Mouse (Mus musculus): ENCODE measurements around the gene Acot6. TPM values are rescaled to one million over a fixed set of nuclear protein-coding genes. Genes with fewer than 3 reads are reported as not detected.
"Not testable (repeated sequence)": the region's sequence is repeated elsewhere in the genome, so short reads cannot be mapped to it uniquely, and the experiment has no call there.

Gene Acot6
- total and polyA plus RNA-seq, 3 experiments = 3.2 to 3.3 TPM; not detected in 1

DNA sequence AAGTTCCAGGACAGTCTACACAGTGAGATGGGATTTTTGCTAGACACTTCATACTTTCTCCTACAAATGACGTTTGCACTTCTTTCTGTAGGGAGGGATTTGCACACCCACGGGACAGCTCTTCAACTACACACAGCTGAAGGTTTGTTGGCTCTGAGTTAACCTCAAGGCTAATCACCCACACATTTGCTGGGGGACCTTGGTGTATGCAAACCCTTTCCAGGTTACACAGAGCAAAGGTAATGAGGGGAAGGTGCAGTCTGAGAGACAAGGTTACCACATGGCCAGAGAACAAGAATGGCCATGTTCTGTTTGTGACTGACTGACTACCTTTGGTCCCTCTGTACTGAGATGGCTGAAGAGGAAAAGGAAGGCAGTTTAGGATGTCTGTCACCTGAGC, 16.6 kb upstream of the Acot6 start:
- no peak for DNase-seq (ENCODE audit: low read depth, low spot score)
- Histone ChIP-seq H3K27ac (ENCODE audit: control insufficient read depth, low read depth, low read length) (no peak overlapping the region), H3K79me2 (ENCODE audit: control insufficient read depth, insufficient read depth, low read length, poor library complexity) (no peaks in the 10 kb centered on the region), H3K9ac (ENCODE audit: control insufficient read depth, low read depth, low read length, poor library complexity, severe bottlenecking) (no peak overlapping the region), H3K4me3 (ENCODE audit: control insufficient read depth in 1 of 2, insufficient read depth in 1 of 2, low read depth in 2 of 2, low read length in 2 of 2) (no peak overlapping the region), H3K9me3 (replicated peaks; ENCODE audit: insufficient read depth, low read length) (no peaks in the 10 kb centered on the region), H3K36me3 (ENCODE audit: control insufficient read depth in 1 of 2, insufficient read depth in 2 of 2, low read length in 2 of 2) (no peaks in the 10 kb centered on the region), H3K4me1 (ENCODE audit: control insufficient read depth in 1 of 2, insufficient read depth in 2 of 2, low read length in 2 of 2) (no peaks in the 10 kb centered on the region), H3K27me3 (ENCODE audit: control insufficient read depth in 1 of 2, insufficient read depth in 2 of 2, low read length in 2 of 2) (peaks cover 1 to 7% of the 10 kb centered on the region in 2 experiments)
- no peak for TF ChIP-seq BHLHE40 (IDR thresholded peaks at IDR 0.05; ENCODE audit: borderline replicate concordance, low read depth, low read length)
- no peak for TF ChIP-seq CHD2 (IDR thresholded peaks at IDR 0.05; ENCODE audit: low read length)
- no peak for TF ChIP-seq POLR2AphosphoS2 (IDR thresholded peaks at IDR 0.05; ENCODE audit: low read length)
- TF ChIP-seq KAT2A (conservative IDR thresholded peaks at IDR 0.05; ENCODE audit: low read depth, low read length) = no peak
- TF ChIP-seq HCFC1 (IDR thresholded peaks at IDR 0.05; ENCODE audit: low read depth, low read length) = no peak
- TF ChIP-seq POLR2A (IDR thresholded peaks at IDR 0.05; ENCODE audit: control insufficient read depth in 1 of 2, insufficient read depth in 1 of 2, low read depth in 1 of 2, low read length in 2 of 2, poor library complexity in 1 of 2) = no peak
- TF ChIP-seq UBTF (IDR thresholded peaks at IDR 0.05; ENCODE audit: borderline replicate concordance, insufficient read depth, low read depth, low read length) = no peak
- no peak for TF ChIP-seq ZMIZ1 (IDR thresholded peaks at IDR 0.05; ENCODE audit: low read depth, low read length)
- no peak for TF ChIP-seq MYC (IDR thresholded peaks at IDR 0.05; ENCODE audit: low read depth, low read length)
- no peak for TF ChIP-seq MYB (IDR thresholded peaks at IDR 0.05; ENCODE audit: low read depth, low read length)
- TF ChIP-seq MAZ (IDR thresholded peaks at IDR 0.05; ENCODE audit: low read depth, low read length) = no peak
- TF ChIP-seq TCF12 (IDR thresholded peaks at IDR 0.05; ENCODE audit: low read depth, low read length) = no peak
- TF ChIP-seq E2F4 (IDR thresholded peaks at IDR 0.05; ENCODE audit: borderline replicate concordance, low read depth, low read length) = no peak
- no peak for TF ChIP-seq POLR2AphosphoS5 (IDR thresholded peaks at IDR 0.05; ENCODE audit: borderline replicate concordance, low read depth, low read length)

DNA sequence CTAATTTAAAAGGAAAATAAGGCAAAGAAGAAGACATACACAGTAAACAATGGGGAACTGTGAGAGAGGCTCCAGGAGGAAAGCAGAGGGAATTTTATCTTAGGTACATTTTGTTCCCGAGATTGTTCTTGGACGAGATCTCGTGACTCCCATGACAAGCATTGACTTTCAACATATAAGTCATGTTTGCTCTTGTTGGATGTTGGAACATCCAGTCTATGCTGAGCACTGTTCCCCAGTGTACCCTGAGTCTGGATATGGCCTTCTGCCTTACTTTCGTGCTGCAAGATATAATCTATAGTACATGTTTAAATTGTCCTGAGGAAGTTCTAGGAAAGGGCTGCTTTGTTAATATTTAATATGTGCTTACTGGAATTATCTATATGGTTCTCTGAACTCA, 15.9 kb upstream of the Acot6 start:
- Histone ChIP-seq H3K27ac (ENCODE audit: control insufficient read depth, low read depth, low read length) (no peak overlapping the region), H3K4me1 (ENCODE audit: control insufficient read depth in 1 of 2, insufficient read depth in 2 of 2, low read length in 2 of 2) (no peaks in the 10 kb centered on the region), H3K79me2 (ENCODE audit: control insufficient read depth, insufficient read depth, low read length, poor library complexity) (no peaks in the 10 kb centered on the region), H3K9ac (ENCODE audit: control insufficient read depth, low read depth, low read length, poor library complexity, severe bottlenecking) (no peak overlapping the region), H3K4me3 (ENCODE audit: control insufficient read depth in 1 of 2, insufficient read depth in 1 of 2, low read depth in 2 of 2, low read length in 2 of 2) (no peak overlapping the region), H3K27me3 (ENCODE audit: control insufficient read depth in 1 of 2, insufficient read depth in 2 of 2, low read length in 2 of 2) (peaks cover 1 to 7% of the 10 kb centered on the region in 2 experiments), H3K36me3 (ENCODE audit: control insufficient read depth in 1 of 2, insufficient read depth in 2 of 2, low read length in 2 of 2) (no peaks in the 10 kb centered on the region), H3K9me3 (replicated peaks; ENCODE audit: insufficient read depth, low read length) (no peaks in the 10 kb centered on the region)
- TF ChIP-seq ELF1 (IDR thresholded peaks at IDR 0.05; ENCODE audit: low read depth, low read length) = no peak
- TF ChIP-seq CHD1 (IDR thresholded peaks at IDR 0.05; ENCODE audit: low read depth, low read length) = no peak
- no peak for TF ChIP-seq TBP (IDR thresholded peaks at IDR 0.05; ENCODE audit: low read depth, low read length)
- TF ChIP-seq SMC3 (IDR thresholded peaks at IDR 0.05; ENCODE audit: low read depth, low read length) = no peak
- TF ChIP-seq MXI1 (IDR thresholded peaks at IDR 0.05; ENCODE audit: low read depth, low read length) = no peak
- TF ChIP-seq MAZ (IDR thresholded peaks at IDR 0.05; ENCODE audit: low read depth, low read length) = no peak
- TF ChIP-seq POLR2AphosphoS2 (IDR thresholded peaks at IDR 0.05; ENCODE audit: low read length) = no peak
- no peak for TF ChIP-seq GATA1 (IDR thresholded peaks at IDR 0.05; ENCODE audit: low read depth, low read length)
- TF ChIP-seq MEF2A (IDR thresholded peaks at IDR 0.05; ENCODE audit: extremely low read depth, insufficient replicate concordance, low read depth, low read length, poor library complexity, severe bottlenecking) = no peak
- TF ChIP-seq NRF1 (IDR thresholded peaks at IDR 0.05; ENCODE audit: insufficient read depth, low read depth, low read length, poor library complexity, severe bottlenecking) = no peak
- TF ChIP-seq MYC (IDR thresholded peaks at IDR 0.05; ENCODE audit: low read depth, low read length) = no peak
- TF ChIP-seq TAL1 (IDR thresholded peaks at IDR 0.05; ENCODE audit: low read length) = no peak
- no peak for DNase-seq (ENCODE audit: low read depth, low spot score)

DNA sequence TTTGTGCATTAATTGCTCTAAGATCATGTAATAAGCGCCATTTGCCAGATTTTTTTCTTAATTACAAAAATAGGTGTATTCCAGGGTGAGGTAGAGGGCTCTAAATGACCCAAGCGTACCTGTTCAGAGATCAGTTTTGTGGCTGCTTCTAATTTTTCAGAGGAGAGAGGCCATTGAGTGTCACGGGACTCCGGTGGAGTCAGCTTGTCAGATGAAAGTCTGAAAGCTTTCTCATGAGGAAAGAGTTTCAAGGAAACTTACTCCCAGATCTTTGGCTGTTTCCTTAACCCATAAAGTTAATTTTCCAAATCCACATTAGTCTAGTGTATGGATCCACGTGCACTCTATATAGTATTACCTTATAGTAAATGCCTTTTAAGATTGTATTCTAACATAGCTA, 5.8 kb upstream of the Acot6 start:
- H3K9ac ChIP-seq (ENCODE audit: control insufficient read depth, low read depth, low read length, poor library complexity, severe bottlenecking); H3K4me3 ChIP-seq (ENCODE audit: control insufficient read depth in 1 of 2, insufficient read depth in 1 of 2, low read depth in 2 of 2, low read length in 2 of 2); H3K36me3 ChIP-seq (ENCODE audit: control insufficient read depth in 1 of 2, insufficient read depth in 2 of 2, low read length in 2 of 2); H3K9me3 ChIP-seq (replicated peaks; ENCODE audit: insufficient read depth, low read length); H3K27me3 ChIP-seq (ENCODE audit: control insufficient read depth in 1 of 2, insufficient read depth in 2 of 2, low read length in 2 of 2); H3K79me2 ChIP-seq (ENCODE audit: control insufficient read depth, insufficient read depth, low read length, poor library complexity); H3K27ac ChIP-seq (ENCODE audit: control insufficient read depth, low read depth, low read length); H3K4me1 ChIP-seq (ENCODE audit: control insufficient read depth in 1 of 2, insufficient read depth in 2 of 2, low read length in 2 of 2); DNase-seq (ENCODE audit: low read depth, low spot score): not testable (repeated sequence)
